Mouse (Mus musculus) A20 (cell line): Measurements from ENCODE around the gene Cbx1.
A peak's percentile ranks its signal among the peaks of the same experiment; 100 is the strongest.

ENCODE experiments used
- DNase-seq: peaks from one replicate; pipeline ENCODE4 v3.0.0-alpha.2; 2011; ENCODE audit warnings: low read depth, low spot score

The Cbx1 gene

DNA sequence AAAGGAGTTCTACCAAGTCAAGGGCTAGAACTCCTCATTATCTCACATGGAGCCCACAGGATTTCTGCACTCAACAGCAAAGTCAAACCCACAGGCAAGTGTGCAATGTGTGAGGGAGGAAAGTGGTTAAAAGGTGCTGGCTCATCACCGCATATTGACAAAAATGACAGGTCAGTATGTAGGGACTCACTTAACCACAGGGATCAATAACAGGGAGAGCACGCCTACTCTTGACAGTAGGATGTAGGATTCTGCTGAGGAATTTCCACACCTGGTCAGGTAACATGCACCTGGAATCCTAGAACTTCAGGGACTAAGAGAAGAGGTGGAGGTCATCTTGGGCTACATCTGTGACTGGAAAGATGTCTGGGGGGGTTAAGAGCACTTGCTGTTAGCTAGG, 27.0 kb downstream of the Cbx1 start:
- DNase-seq, result no peak

DNA sequence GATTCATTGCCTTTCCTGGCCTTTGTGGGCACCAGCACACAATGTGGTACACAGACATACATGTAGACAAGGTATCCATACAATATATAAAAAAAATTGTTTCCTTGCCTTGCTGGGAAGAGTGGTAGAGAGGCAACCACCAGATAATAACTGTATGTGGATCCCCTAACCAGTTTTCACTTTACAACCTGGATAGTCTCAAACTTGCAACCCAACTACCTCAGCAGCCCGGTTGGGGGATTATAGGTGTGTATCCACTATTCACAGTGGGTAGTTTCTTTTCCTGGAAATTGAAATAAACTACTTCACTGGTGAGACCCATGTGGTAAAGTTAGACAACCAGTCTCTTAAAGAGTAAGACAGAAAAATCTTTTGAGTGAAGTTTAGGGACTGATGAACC, 27.6 kb downstream of the Cbx1 start:
- no peak for DNase-seq

DNA sequence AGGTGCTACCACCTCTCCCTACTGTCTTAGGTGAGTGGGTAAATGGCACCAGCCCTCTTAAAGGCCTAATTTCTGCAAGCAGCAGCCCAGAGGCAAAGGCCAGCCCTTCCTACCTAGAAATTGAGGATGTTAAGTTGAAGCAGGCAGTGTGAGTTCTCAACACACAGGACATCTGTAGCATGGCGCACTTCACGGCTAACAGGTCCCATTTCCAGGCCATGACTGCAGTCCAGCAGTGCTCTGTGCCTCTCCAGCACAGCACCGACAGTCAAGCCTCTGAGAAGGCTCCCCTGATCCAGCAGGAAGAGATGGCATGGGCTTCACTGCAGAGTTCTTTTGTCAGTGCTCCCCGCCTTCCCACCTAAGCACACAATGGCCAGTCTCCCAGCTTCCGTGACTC, 28.1 kb downstream of the Cbx1 start:
- no peak for DNase-seq

DNA sequence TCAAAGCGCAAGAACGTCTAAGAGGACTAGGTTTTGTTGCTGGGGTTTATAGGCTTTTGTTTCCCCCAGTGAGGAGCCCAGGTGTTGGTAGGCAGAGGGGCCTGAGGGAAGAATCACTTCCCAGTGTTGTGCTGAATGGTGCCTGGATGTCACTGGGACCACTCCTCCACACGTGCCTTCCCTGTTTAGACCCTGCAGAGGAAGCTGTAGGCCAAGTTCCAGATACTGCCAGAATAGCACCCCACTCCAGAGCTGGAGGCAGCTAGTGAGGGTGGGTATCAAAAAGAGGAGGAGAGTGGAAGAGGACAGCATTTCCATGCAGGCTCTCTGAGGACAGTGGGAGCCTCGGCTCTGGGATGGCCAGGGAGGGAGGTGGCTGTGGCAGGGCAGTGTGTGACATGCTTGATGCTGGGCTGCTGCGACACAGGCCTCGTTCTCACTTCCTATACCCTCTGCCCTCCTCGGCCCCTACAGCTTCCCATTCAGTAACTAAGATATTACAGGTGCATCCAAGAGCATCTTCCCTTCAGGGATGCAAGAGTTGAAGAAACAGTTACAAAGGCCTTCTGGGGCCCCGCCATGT, 29.3 kb downstream of the Cbx1 start:
- DNase-seq, result no peak

DNA sequence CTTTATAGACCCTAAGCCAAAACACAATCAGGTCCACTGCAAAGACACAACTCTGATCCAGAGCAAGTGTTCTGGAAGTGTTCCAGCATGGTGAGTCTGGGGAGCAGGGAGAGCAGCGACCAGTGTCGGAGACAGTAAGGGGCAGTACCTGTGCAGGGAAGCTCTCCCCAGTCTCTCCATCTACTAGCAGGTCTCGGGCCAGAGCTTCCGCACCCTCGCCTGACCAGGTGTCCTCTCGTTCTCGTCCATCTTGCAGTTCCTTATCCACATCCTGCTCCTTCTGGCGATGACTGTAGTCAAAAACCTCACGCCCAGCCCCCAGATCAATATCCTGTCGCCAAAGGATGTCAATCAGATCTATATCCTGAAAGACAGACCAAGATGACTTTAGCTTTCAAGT, 33.0 kb downstream of the Cbx1 start:
- no peak for DNase-seq

DNA sequence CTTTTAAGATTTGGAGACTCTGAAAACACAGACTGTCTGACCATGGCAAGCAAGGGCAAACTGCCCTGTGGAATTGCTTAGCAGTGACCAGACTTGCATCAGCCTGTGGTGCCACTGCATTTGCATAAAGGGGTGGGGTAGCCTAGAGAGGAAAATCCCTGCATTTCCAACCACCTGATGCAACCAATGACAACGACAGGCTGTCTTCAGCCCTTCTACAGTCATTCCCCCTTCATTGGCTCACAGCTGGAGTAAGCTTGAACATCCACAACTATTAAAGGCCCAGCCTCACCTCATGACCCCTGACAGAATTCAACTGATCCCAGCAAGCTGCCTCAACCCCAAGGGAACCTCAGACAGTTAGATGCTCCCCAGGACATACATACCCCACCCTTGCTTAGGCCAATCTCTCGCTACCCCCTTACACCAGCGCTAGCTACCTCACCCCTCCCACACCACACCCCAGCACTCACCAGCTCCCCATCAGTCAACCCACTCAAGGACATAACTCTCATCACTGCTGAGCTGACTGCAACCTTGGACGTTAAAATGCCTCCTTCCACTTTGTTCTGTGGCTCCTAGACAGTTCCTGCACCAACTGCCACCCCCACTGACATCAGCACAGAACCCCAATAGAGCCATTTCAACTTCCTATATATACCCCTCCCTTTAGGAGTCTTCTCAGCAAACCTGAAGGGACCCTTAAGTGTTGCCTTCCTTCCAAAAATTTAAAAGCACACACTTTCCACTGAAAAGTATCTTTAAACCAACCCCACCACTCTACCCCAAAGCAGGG, 33.9 kb downstream of the Cbx1 start:
- peak; percentile 91 for DNase-seq

DNA sequence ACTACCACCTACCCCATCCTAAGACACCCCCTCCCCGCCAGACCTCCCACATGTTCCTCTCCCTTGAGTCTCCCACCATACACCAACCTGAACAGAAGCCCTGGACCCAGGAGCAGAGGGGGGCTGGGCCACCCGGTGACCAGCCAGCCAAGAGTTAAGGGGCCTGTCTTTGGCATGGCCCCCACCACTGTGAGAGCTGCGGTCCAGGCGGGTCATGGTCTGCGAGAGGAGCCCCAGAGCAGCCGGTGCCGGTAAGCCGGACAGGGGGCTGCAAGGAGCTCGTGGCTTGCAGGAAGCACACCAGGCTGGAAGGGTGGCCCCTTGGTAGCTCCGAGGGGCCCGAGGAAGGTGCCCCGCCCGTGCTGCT, 34.5 kb downstream of the Cbx1 start:
- no peak for DNase-seq

DNA sequence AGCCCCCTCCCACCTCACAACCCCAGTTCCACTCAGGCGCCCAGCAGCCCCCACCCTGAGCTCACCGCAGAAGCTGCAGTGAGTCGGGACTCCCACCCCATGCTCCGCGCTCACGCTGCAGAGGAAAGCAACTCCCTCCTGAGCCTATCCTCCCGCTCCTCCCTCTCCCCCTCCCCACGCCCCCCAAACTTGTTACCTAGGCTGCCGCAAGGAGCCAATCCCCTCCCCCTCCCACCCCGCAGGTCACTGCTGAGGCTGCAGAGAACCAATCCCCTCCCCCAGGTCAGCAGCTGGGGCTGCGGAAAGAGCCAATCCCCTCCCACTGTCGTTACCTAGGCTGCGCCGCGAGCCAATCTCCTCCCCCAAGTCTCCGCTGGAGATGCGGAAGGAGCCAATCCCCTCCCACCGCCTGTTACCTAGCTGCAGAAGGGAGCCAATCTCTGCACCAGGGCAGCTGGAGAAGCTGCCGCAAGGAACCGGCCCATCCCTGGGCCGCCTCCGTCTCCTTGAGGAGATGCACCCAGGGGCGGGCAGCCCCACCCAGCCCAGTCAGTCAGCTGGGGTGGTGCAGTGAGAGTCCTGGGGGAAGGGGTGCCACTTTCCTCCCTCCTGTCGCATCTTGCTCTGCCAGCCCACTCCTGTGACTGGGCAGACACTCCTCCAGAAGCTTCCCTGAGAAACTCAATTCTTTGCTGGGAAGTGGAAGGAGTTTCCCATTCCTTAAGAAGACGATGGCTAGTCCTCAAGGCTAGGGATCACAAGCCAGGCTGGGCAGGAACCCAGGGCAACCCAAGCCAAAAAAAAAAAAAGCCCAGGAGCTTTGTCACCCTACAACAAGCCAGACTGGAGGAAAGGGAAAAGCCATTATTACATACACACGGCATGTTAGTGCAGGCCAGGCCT, 35.2 kb downstream of the Cbx1 start:
- DNase-seq, result peak; percentile 99

DNA sequence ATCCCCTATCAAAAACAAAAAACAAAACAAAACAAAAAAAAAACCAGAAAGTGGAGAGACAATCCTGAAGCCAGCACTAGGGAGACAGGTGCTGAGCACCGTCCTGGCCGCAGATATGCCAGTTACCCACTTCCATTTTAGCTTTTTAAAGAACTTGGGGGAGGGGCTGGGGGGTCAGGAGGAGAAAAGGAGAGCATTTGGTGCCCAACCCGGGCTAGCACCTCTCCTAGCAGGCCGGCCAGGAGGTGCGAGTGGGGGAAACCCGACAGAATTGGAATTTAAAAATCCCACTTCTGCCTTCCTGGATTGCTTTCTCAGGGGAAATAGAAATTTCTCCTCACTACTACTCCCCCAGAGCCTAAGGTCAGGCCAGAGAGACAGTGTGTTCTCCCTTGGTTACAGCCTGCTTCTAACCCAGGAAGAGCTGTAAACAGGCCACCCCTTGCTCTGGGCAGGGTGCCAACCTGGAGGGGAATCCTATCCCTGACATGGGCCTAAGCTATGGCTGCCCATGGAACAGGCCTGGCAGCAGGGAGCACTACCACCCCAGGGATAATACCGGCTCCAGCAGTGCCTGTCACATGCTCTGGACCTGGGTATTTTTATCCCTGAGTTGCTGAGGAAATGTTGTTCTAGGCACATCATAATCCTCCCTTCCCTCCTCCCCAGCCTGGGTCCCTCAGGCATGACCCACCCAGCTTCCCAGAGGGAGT, 36.0 kb downstream of the Cbx1 start:
- peak; percentile 35 for DNase-seq

DNA sequence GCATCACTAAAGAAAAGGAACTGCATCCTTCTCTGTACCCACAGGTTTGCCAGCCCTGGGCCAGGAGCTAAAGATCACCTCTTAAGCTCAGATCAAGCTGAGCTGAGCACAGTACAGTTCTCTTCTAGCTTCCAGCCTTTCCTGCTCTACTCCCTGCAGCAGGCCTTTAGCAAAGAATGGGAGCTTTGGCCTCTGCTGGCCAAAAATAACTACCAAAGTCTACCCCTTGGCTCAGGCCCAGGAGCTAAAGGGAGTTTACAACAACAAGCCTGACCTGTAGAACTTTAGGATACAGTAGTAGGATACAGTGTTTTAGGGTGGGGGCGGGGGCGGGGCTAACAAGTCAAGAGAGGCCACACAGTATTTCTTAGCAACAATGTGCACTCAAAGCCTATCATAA, 37.6 kb downstream of the Cbx1 start:
- DNase-seq, result no peak

DNA sequence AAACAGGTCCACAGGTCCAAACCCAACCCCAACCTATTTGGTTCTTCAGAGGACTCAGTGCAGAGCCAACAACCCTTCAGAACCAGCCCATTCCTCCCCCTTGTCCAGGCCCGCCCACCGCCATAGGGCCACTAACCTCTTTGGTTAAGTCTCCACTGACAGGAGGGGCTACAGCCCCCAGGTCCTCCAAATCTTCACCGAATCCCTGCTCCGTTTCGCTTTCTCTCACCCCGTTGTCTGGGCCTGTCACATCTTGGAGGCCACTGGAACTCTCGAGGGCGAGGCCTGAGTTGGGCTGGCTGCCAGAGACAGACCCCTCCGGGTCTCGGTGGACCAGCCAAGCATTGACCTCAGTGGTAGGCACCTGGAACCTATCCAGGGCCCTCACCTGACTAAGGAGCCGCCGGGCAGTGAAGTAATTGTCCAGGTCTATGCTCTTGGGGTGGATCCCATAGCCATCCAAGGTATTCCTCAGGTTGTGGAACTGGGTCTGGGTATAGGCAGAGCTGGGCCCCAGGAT, 38.2 kb downstream of the Cbx1 start:
- DNase-seq, result no peak

DNA sequence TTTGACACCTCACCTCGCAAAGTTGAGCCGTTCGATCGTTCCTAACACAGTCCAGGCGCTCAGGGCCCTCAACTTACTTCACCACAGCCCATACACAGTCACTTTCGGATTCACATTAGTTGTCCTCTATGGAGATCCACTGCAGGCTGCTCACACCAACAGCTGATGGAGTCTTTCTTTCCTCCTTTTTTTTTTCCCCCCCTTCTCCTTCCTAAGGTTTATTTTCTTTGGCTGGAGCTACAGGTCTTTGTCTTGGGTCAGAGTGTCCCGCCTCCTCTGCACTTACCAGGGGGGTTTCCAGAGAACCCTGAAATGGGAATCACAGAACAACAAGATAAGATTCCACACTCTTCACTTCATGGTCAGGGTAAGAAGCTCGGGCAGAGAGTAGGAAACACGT, 39.0 kb downstream of the Cbx1 start:
- DNase-seq, result no peak

DNA sequence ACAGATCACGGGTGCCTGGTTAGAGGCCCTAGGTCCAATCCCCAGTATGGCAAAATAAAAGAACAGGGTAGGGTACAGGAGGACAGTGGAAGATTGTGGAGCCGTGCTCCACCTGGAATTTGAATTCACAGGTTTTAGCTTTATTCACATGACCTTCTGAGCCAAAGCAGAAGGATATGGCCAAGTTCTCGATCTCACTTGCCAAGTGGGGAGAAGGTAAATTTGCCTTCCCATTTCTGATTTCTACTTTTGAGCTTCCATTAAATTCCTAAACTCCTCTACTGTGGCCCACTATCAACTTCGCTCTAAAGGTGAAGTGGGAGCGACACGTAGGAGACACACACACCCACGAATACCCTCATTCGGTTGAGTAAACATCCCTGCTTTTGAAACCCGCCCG, 40.0 kb downstream of the Cbx1 start:
- no peak for DNase-seq

DNA sequence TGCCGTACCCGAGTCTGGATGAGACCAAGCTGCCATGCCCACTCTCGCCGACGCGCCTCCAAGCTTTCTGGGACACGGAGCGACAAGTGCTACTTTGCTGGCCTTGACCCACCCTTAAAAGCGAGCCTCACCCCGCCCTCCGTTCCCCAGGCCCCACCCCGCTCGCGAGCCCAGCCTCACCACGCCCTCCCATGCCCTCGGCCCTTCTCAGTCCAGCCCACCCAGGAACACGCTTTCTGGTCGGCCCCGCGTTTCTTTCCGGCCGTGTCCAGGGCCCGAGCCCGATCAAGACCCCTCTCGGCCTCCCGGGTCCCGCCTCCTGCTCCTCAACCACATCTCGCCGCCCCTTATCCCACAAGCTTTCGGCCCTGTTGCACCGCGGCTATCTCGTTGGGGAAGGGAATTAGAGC, 40.5 kb downstream of the Cbx1 start:
- peak; percentile 92 for DNase-seq

DNA sequence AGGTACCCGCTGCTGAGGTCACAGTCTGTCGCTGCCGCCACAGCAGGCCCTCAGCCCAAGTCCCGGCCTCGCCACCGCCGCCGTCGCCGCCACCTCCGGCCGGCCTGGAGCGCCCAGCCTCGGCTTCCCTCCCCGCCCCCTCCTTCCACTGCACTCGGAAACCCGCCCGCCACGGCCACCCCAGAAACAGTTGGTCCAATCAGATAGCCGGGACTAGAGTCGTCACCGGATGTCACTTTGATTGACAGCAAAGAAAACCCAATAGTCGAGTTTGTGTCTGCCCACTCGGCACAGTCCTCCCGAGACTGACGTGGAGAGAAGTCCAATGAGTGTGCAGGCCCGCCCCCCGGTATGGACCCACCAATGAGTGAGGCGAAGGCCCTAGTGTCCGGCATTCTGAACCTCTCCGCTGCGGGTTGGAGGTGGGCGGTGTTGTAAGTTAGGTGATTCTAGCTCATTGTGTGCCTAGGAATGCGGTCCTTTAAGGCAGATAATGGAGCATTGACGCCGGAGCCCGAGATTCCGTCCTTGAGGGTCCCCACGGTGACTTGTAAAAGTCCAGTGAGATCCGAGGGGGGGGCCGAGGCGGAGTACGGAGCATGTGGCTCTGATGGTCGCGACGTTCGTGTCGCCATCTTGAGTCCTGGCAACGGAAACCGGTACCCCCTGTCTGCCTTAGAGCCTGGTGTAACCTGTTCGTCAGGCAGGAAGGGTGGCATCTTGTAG, 41.0 kb downstream of the Cbx1 start, which contains the start of gene Nfe2l1:
Nfe2l1 (minus strand) TSS at position 156 of the 726 bp plus-strand sequence.
- peak; percentile 99 for DNase-seq

DNA sequence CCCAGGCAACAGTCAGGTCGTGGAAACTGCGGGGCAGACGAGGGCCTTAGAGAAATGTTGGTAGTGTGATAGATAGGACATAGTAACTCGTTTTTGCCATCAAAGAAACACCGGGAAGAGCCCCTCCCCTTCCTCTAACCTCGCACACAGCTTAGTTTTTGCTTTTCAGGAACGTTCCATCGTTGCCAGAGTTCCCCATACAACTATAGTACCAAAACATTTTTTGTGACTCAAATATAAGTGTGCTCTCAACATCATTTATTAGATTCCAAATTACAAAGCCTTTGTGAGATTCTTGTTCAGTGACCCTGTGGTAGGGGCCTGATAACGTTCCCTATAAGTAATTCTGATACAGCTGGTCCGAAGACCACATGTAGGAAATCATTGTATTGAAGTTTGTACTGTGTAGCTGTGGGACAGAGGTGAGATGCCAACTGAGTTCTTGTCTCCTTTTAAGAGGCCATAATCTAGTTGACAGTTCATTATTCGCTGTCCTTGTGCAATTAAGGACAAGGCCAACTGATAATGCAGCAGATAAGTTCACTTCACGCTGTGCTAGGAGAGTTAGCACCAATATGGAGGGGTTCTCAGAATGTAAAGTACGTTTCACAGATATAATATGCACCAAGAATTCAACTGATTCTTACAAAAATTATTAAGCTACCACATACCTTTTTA, 41.8 kb downstream of the Cbx1 start:
- no peak for DNase-seq

DNA sequence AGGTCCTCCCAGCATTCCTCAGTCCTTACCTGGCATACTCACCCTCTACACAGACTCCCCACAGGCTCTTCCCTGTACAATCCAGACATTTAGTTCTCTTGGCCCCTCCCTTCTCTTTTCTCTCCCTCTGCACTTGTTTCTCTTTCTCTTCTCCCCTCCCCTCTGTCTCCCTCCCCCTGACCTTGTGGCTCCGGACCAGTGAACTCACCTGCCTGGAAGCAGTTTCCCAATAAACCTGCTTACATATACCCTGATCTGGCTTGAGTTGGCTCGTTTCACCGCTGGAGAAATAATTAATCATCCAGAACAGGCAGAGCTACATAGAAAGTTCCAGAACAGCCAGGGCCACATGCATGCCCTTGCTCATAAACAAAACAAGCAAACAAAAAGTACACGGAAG, 42.6 kb downstream of the Cbx1 start:
- DNase-seq, result no peak

DNA sequence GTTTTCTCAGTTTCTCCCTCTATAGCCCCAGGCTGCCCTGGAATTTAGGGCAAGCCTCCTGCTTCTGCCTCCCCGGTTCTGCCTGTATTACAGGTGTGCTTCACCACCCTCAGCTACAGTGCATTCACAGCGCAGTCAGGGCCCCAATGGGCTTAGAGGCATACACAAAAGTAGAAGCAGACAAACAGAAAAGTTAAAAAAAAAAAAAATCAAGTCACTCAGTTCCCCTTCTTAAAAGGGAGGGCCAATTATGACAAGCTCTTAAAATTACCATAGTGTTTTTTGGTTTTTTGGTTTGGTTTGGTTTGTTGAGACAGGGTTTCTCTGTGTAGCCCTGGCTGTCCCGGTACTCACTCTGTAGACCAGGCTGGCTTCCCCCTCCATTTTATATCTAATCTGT, 43.6 kb downstream of the Cbx1 start:
- peak; percentile 77 for DNase-seq

DNA sequence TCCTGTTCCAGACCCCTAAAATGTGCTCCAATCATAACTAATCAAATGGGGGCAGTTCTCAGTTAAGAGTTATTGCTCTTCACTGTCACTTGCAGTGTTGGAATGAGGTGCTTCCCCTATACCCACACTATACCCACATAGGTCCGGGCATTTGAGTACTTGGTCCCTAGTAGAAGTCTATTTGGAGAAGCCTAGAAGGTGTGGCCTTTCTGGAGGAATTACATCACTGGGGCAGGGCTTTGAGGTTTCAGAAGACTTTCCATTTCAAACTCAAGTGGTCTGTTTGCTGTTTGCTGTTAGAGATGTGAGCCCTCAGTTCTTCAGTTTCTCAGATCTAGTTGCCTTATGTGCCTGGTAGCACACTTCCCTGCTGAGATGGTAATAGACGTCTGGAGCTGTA, 44.0 kb downstream of the Cbx1 start:
- peak; percentile 83 for DNase-seq

DNA sequence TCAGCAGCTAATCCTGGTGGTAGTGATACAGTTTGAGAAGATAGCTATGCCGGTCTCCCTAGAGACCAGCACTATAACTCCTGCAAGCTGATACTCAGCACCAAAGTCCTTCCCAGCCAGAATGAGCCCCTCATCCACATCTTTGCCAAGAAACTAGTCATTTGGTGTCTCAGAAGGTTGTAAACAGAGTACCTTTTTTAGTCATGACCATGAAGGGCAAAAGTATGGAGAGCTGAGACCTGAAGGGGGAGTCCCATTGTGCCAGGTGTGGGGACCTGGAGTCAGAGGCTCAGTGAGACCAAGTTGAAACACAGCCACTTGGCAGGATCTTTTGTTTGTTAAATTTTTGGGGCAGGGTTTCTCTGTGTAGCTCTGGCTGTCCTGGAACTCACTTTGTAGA, 45.2 kb downstream of the Cbx1 start:
- DNase-seq, result peak; percentile 59
